7 mouse cellular contexts compared by ENCODE assay signal in genomic region chr10:41518508-41518980, GRCm38 (mm10). TPM values are rescaled to one million over a fixed set of nuclear protein-coding genes. Genes with fewer than 3 reads are reported as not detected.
A peak's percentile ranks its signal among the peaks of the same experiment; 100 is the strongest.
DNase-seq lines count a peak whose midpoint lies in the region.

No protein-coding gene starts in this region.

- peak; percentile 53 for DNase-seq in WW6 (ENCODE audit: low read depth, low spot score)
- DNase-seq in cerebellum, adult 9-10 months, result peak; percentile 85
- DNase-seq in frontal cortex, adult 2 months (ENCODE audit: extremely low spot score in 1 of 2, low spot score in 1 of 2), result peak; percentile 37 to 71
- DNase-seq in hindlimb bud, embryonic 11.5 days (ENCODE audit: extremely low spot score, low read depth, low spot score), result peak; percentile 63
- peak; percentile 41 to 61 for DNase-seq in left cerebral cortex, adult 8-10 months (ENCODE audit: low spot score in 2 of 2)
- DNase-seq in right cerebral cortex, adult 2 months (ENCODE audit: low spot score in 2 of 2), result peak; percentile 71

- H3K36me3 ChIP-seq in macrophage (ENCODE audit: inconsistent target), result no peaks in the 10 kb centered on the region

- whole genome bisulfite sequencing in macrophage (ENCODE audit: missing documents), result 2% methylated on average over 23 of the region's 23 CpGs

- peaks cover 32% of the 10 kb centered on the region for H3K79me2 ChIP-seq in macrophage (ENCODE audit: inconsistent target)

- peak overlapping the region; percentile 87 for H3K27ac ChIP-seq in macrophage

- H3K4me3 ChIP-seq in macrophage (ENCODE audit: inconsistent target), result peak overlapping the region; percentile 77

RNA-seq across cellular contexts. Expression of gene Cd164, which starts 0.7 kb away (rescaled TPM):
- 57.4 and 65.6 TPM in 2 replicates for polyA plus RNA-seq in frontal cortex, adult 2 months (2012; rRNA removed)
- 10 to 100 TPM; 71.8 to 75.3 (median 74.1) TPM for total RNA-seq in left cerebral cortex, adult 8-10 months (2022)
- 100 to 1,000 TPM in 13 of 26 experiments, 10 to 100 TPM in 13; 29.9 to 322 (median 102) TPM for total RNA-seq in macrophage (2018; cell fraction: chromatin; rRNA removed)
- 100 to 1,000 TPM; 163 to 271 (median 202) TPM for total RNA-seq in macrophage (2018; cell fraction: cytosol; rRNA removed)
- 100 to 1,000 TPM in 25 of 26 experiments, 10 to 100 TPM in 1; 93.8 to 340 (median 200) TPM for total RNA-seq in macrophage (2018; cell fraction: nucleus; rRNA removed)
- polyA plus RNA-seq in macrophage (2018), result 204 to 235 TPM (median 225 TPM) in 3 replicates

RNA-seq across cellular contexts. Expression of gene Ppil6, which starts 28.3 kb away (rescaled TPM):
- polyA plus RNA-seq in frontal cortex, adult 2 months (2012; rRNA removed), result 3.5 and 4.3 TPM in 2 replicates
- total RNA-seq in left cerebral cortex, adult 8-10 months (2022), result 1 to 10 TPM; 5.4 to 8.0 (median 6.6) TPM
- 1 to 10 TPM in 10 of 26 experiments, not detected in 16; 1.2 to 4.2 (median 2.4) TPM for total RNA-seq in macrophage (2018; cell fraction: chromatin; rRNA removed)
- total RNA-seq in macrophage (2018; cell fraction: cytosol; rRNA removed), result under 1 TPM in 8 of 26 experiments, not detected in 18; 0.10 to 0.41 (median 0.20) TPM
- total RNA-seq in macrophage (2018; cell fraction: nucleus; rRNA removed), result 1 to 10 TPM in 7 of 26 experiments, under 1 TPM in 1, not detected in 18; 0.89 to 1.7 (median 1.1) TPM
- polyA plus RNA-seq in macrophage (2018), result 0.22 TPM in 1 of 3 replicates, not detected in the others

RNA-seq across cellular contexts. Expression of gene Smpd2, which starts 28.4 kb away (rescaled TPM):
- polyA plus RNA-seq in frontal cortex, adult 2 months (2012; rRNA removed), result 39.7 and 41.0 TPM in 2 replicates
- total RNA-seq in left cerebral cortex, adult 8-10 months (2022), result 10 to 100 TPM; 12.8 to 19.8 (median 15.3) TPM
- 10 to 100 TPM in 20 of 26 experiments, 1 to 10 TPM in 6; 3.5 to 67.7 (median 19.5) TPM for total RNA-seq in macrophage (2018; cell fraction: chromatin; rRNA removed)
- total RNA-seq in macrophage (2018; cell fraction: cytosol; rRNA removed), result 10 to 100 TPM in 13 of 26 experiments, 1 to 10 TPM in 13; 5.1 to 18.5 (median 10.0) TPM
- total RNA-seq in macrophage (2018; cell fraction: nucleus; rRNA removed), result 10 to 100 TPM in 18 of 26 experiments, 1 to 10 TPM in 8; 4.3 to 52.9 (median 18.6) TPM
- polyA plus RNA-seq in macrophage (2018), result 10.3 to 23.3 TPM (median 12.1 TPM) in 3 replicates

RNA-seq across cellular contexts. Expression of gene Mical1, which starts 42.4 kb away (rescaled TPM):
- polyA plus RNA-seq in frontal cortex, adult 2 months (2012; rRNA removed), result 15.2 and 18.1 TPM in 2 replicates
- 10 to 100 TPM; 18.1 to 23.4 (median 21.1) TPM for total RNA-seq in left cerebral cortex, adult 8-10 months (2022)
- total RNA-seq in macrophage (2018; cell fraction: chromatin; rRNA removed), result 100 to 1,000 TPM in 8 of 26 experiments, 10 to 100 TPM in 17, 1 to 10 TPM in 1; 7.5 to 233 (median 40.5) TPM
- 10 to 100 TPM in 15 of 26 experiments, 1 to 10 TPM in 11; 7.0 to 54.9 (median 20.1) TPM for total RNA-seq in macrophage (2018; cell fraction: cytosol; rRNA removed)
- total RNA-seq in macrophage (2018; cell fraction: nucleus; rRNA removed), result 100 to 1,000 TPM in 6 of 26 experiments, 10 to 100 TPM in 19, 1 to 10 TPM in 1; 6.0 to 163 (median 23.2) TPM
- 19.5 to 33.8 TPM (median 31.3 TPM) in 3 replicates for polyA plus RNA-seq in macrophage (2018)

Comparison
In these comparisons a context has a peak if more than half of its experiments do, and no peak if none do; other contexts are left out.
1. Peak in every context shown above with its lines: DNase-seq, H3K4me3 ChIP-seq and H3K27ac ChIP-seq.